Mouse (Mus musculus) heart, embryonic 15.5 days (tissue): ENCODE data around the gene Kndc1. TPM values are rescaled to one million over a fixed set of nuclear protein-coding genes. Genes with fewer than 3 reads are reported as not detected.

Source experiments
- ATAC-seq: fragments of 200-750 bp; cut with Nextera tagmentation; replicated peaks from 2 replicates; pipeline ENCODE4 v1.8.0; 2017; ENCODE audit warnings: low read depth, moderate TSS enrichment; ENCODE audit not compliant: insufficient number of reproducible peaks, insufficient read depth, low FRiP score
- H3K27ac ChIP-seq: fragments of 300-500 bp; sonication (generic); 2 replicates; pipeline ENCODE4 v1.5.1; 2015; ENCODE audit warnings: mild to moderate bottlenecking, inconsistent platforms
- H3K27me3 ChIP-seq: fragments of 300-500 bp; sonication (generic); 2 replicates; pipeline ENCODE4 v1.6.1; 2015; ENCODE audit warnings: inconsistent platforms
- H3K36me3 ChIP-seq: fragments of 300-500 bp; sonication (generic); 2 replicates; pipeline ENCODE4 v1.6.1; 2015; ENCODE audit warnings: mild to moderate bottlenecking, inconsistent platforms
- H3K4me1 ChIP-seq: fragments of 300-500 bp; sonication (generic); replicated peaks from 2 replicates; pipeline ENCODE4 v1.6.1; 2015; ENCODE audit warnings: inconsistent platforms
- H3K4me2 ChIP-seq: fragments of 300-500 bp; sonication (generic); 2 replicates; pipeline ENCODE4 v1.6.1; 2015; ENCODE audit warnings: inconsistent platforms, mild to moderate bottlenecking, moderate library complexity
- H3K4me3 ChIP-seq: fragments of 300-500 bp; sonication (generic); 2 replicates; pipeline ENCODE4 v1.5.1; 2015; ENCODE audit warnings: mild to moderate bottlenecking, inconsistent platforms
- H3K9ac ChIP-seq: fragments of 300-500 bp; sonication (generic); 2 replicates; pipeline ENCODE4 v1.6.1; 2015; ENCODE audit warnings: mild to moderate bottlenecking, inconsistent platforms
- H3K9me3 ChIP-seq: fragments of 300-500 bp; sonication (generic); replicated peaks from 2 replicates; pipeline ENCODE4 v1.6.1; 2016; ENCODE audit warnings: inconsistent platforms
- WGBS: fragments of 180-500 bp; shearing (Covaris S2); methylation state at CpG from one replicate; pipeline ENCODE4 v1.1.7; 2015; ENCODE audit warnings: mixed read lengths; 5-methylcytosine and 5-hydroxymethylcytosine counted together
- microRNA counts: library from miRNA; unstranded; fragments of <30 nt; microRNA quantifications from one replicate; lab custom pipeline; 2016
- microRNA-seq: library from miRNA; unstranded; fragments of <30 nt; microRNA quantifications from one replicate; pipeline ENCODE4, GENCODE M21; 2016
- polyA plus RNA-seq: library from polyadenylated mRNA; unstranded; fragments of >200 nt; fragmentation: Nextera tagmentation; extraction: Ambion mirVana; gene quantifications from 2 replicates; pipeline ENCODE4 v1.2.1, GENCODE M21; 2015

The Kndc1 gene
- polyA plus RNA-seq, 1 experiment from 2014 or later, result 0.11 TPM

- no peak for ATAC-seq
- Histone ChIP-seq H3K4me2 (no peak overlapping the region), H3K36me3 (peaks cover 3% of the 10 kb centered on the region; the same call in 1 of the 2 replicates), H3K4me3 (no peak overlapping the region), H3K4me1 (no peaks in the 10 kb centered on the region), H3K9me3 (no peaks in the 10 kb centered on the region), H3K27ac (no peak overlapping the region), H3K9ac (no peak overlapping the region), H3K27me3 (0 out of 2 replicates have a peak, but pooled peaks cover 9% of the 10 kb centered on the region)
- 70% methylated on average over 8 of the region's 8 CpGs for WGBS
Measured at GRCm38 (mm10) chr7:139990864-139991394, 96.4 kb downstream of the Kndc1 start.

MicroRNAs encoded within 50 kb of the gene (microRNA counts, 519-probe panel; counts per million panel counts)
- 2,006 counts per million, percentile 23 among the panel's probes with 10 or more counts for microRNA mmu-miR-202-3p (lab: Ali Mortazavi, UCI)
- microRNA mmu-miR-202-5p (lab: Ali Mortazavi, UCI), result 2,540 counts per million, percentile 54 among the panel's probes with 10 or more counts

Small RNA genes within 50 kb of the gene (microRNA-seq; reads per million reads assigned to microRNA genes)
- gene Mir202 (not detected), gene Mir7062 (not detected), gene mmu-mir-7686 (not detected)

Other genes with a start within 250 kb of the Kndc1 start
- 0.20 and 0.47 TPM in 2 replicates for gene Cfap46, start 210.9 kb upstream of the Kndc1 start, polyA plus RNA-seq
- 0.81 TPM in 1 of 2 replicates, not detected in the other for gene Adgra1, start 60.5 kb upstream of the Kndc1 start, polyA plus RNA-seq
- 0.60 TPM in 1 of 2 replicates, not detected in the other for gene Utf1, start 49.1 kb downstream of the Kndc1 start, polyA plus RNA-seq
- gene 6430531B16Rik, start 84.1 kb downstream of the Kndc1 start, polyA plus RNA-seq, result 0.57 TPM in 1 of 2 replicates, not detected in the other
- gene Adam8, start 97.9 kb downstream of the Kndc1 start, polyA plus RNA-seq, result 1.3 and 3.1 TPM in 2 replicates
- 27.6 and 32.0 TPM in 2 replicates for gene Zfp511, start 141.7 kb downstream of the Kndc1 start, polyA plus RNA-seq
- 27.4 and 37.0 TPM in 2 replicates for gene Tubgcp2, start 142.0 kb downstream of the Kndc1 start, polyA plus RNA-seq
- not detected in 2 replicates for gene Msx3, start 154.4 kb downstream of the Kndc1 start, polyA plus RNA-seq
- 0.45 and 0.67 TPM in 2 replicates for gene Caly, start 187.9 kb downstream of the Kndc1 start, polyA plus RNA-seq
- 0.29 TPM in 1 of 2 replicates, not detected in the other for gene Prap1, start 198.7 kb downstream of the Kndc1 start, polyA plus RNA-seq
- 79.5 and 107 TPM in 2 replicates for gene Fuom, start 207.7 kb downstream of the Kndc1 start, polyA plus RNA-seq
- gene Paox, start 221.1 kb downstream of the Kndc1 start, polyA plus RNA-seq, result 11.1 and 11.7 TPM in 2 replicates
- gene Echs1, start 221.8 kb downstream of the Kndc1 start, polyA plus RNA-seq, result 192 and 217 TPM in 2 replicates
- 27.8 and 33.4 TPM in 2 replicates for gene Mtg1, start 242.9 kb downstream of the Kndc1 start, polyA plus RNA-seq